Mouse (Mus musculus): ENCODE data around the gene Dleu7. TPM values are rescaled to one million over a fixed set of nuclear protein-coding genes. Genes with fewer than 3 reads are reported as not detected.

The Dleu7 gene
- total and polyA plus RNA-seq, 3 experiments, result not detected

GRCm38 (mm10) chr14:62248796-62249195, 44.1 kb downstream of the Dleu7 start:
- ATAC-seq (ENCODE audit: extremely low read depth, insufficient number of reproducible peaks, low FRiP score, poor library complexity, severe bottlenecking) (no peak), DNase-seq (ENCODE audit: low spot score) (no peak)
- TF ChIP-seq POLR2AphosphoS5 (IDR thresholded peaks at IDR 0.05; ENCODE audit: insufficient replicate concordance, low read depth, low read length) (no peak), GATA2 (IDR thresholded peaks at IDR 0.05; ENCODE audit: borderline replicate concordance, low read depth, low read length) (no peak), TAL1 (conservative IDR thresholded peaks at IDR 0.05; ENCODE audit: low read depth, low read length) (no peak), GATA1 (IDR thresholded peaks at IDR 0.05; ENCODE audit: borderline replicate concordance, low read length) (no peak), CTCF (IDR thresholded peaks at IDR 0.05; ENCODE audit: low read depth, low read length) (no peak)
- no peaks in the 10 kb centered on the region for H3K4me1 ChIP-seq (ENCODE audit: insufficient read depth, low read depth, low read length)
- H3K4me3 ChIP-seq (ENCODE audit: low read depth, low read length), result no peak overlapping the region
- H3K9me3 ChIP-seq (replicated peaks), result no peaks in the 10 kb centered on the region
- H3K27me3 ChIP-seq (ENCODE audit: insufficient read depth, low read length), result peaks cover 3% of the 10 kb centered on the region; the same call in 1 of the 2 replicates
- H3K36me3 ChIP-seq (replicated peaks), result no peaks in the 10 kb centered on the region

GRCm38 (mm10) chr14:62248345-62248744, 44.5 kb downstream of the Dleu7 start:
- no peak for ATAC-seq (ENCODE audit: extremely low read depth, insufficient number of reproducible peaks, low FRiP score, poor library complexity, severe bottlenecking)
- H3K4me1 ChIP-seq (ENCODE audit: insufficient read depth, low read depth, low read length), result no peaks in the 10 kb centered on the region
- TF ChIP-seq GATA1 (IDR thresholded peaks at IDR 0.05; ENCODE audit: borderline replicate concordance, low read length), result no peak
- no peaks in the 10 kb centered on the region for H3K36me3 ChIP-seq (replicated peaks)
- H3K9me3 ChIP-seq (replicated peaks), result no peaks in the 10 kb centered on the region
- H3K4me3 ChIP-seq (ENCODE audit: low read depth, low read length), result no peak overlapping the region
- DNase-seq (ENCODE audit: low spot score), result no peak
- peaks cover 3% of the 10 kb centered on the region; the same call in 1 of the 2 replicates for H3K27me3 ChIP-seq (ENCODE audit: insufficient read depth, low read length)

- Histone ChIP-seq H3K27me3 (ENCODE audit: insufficient read depth, low read length) (peaks cover 3% of the 10 kb centered on the region; the same call in 1 of the 2 replicates), H3K9me3 (replicated peaks) (no peaks in the 10 kb centered on the region), H3K4me1 (ENCODE audit: insufficient read depth, low read depth, low read length) (no peaks in the 10 kb centered on the region), H3K36me3 (replicated peaks) (no peaks in the 10 kb centered on the region), H3K4me3 (ENCODE audit: low read depth, low read length) (no peak overlapping the region)
- TF ChIP-seq TAL1 (conservative IDR thresholded peaks at IDR 0.05; ENCODE audit: low read depth, low read length) (no peak), GATA2 (IDR thresholded peaks at IDR 0.05; ENCODE audit: borderline replicate concordance, low read depth, low read length) (no peak), POLR2AphosphoS5 (IDR thresholded peaks at IDR 0.05; ENCODE audit: insufficient replicate concordance, low read depth, low read length) (no peak), GATA1 (IDR thresholded peaks at IDR 0.05; ENCODE audit: borderline replicate concordance, low read length) (no peak), CTCF (IDR thresholded peaks at IDR 0.05; ENCODE audit: low read depth, low read length) (no peak)
- ATAC-seq (ENCODE audit: extremely low read depth, insufficient number of reproducible peaks, low FRiP score, poor library complexity, severe bottlenecking), result no peak
- no peak for DNase-seq (ENCODE audit: low spot score)
These were observed 47.3 kb downstream of the Dleu7 start for GRCm38 (mm10) chr14:62245557-62245956.

- no peak for TF ChIP-seq POLR2AphosphoS5 (IDR thresholded peaks at IDR 0.05; ENCODE audit: insufficient replicate concordance, low read depth, low read length)
- no peak for TF ChIP-seq CTCF (IDR thresholded peaks at IDR 0.05; ENCODE audit: low read depth, low read length)
- no peak for TF ChIP-seq TAL1 (conservative IDR thresholded peaks at IDR 0.05; ENCODE audit: low read depth, low read length)
- no peak for TF ChIP-seq GATA2 (IDR thresholded peaks at IDR 0.05; ENCODE audit: borderline replicate concordance, low read depth, low read length)
- H3K36me3 ChIP-seq (replicated peaks), result no peaks in the 10 kb centered on the region
- H3K27me3 ChIP-seq (ENCODE audit: insufficient read depth, low read length), result no peaks in the 10 kb centered on the region
- H3K9me3 ChIP-seq (replicated peaks), result no peaks in the 10 kb centered on the region
- H3K4me1 ChIP-seq (ENCODE audit: insufficient read depth, low read depth, low read length), result no peaks in the 10 kb centered on the region
- ATAC-seq (ENCODE audit: extremely low read depth, insufficient number of reproducible peaks, low FRiP score, poor library complexity, severe bottlenecking) (no peak), DNase-seq (ENCODE audit: low spot score) (no peak)
- H3K4me3 ChIP-seq (ENCODE audit: low read depth, low read length), result no peak overlapping the region
These were observed 49.3 kb downstream of the Dleu7 start for GRCm38 (mm10) chr14:62243530-62243929.

GRCm38 (mm10) chr14:62235969-62236368, 56.9 kb downstream of the Dleu7 start:
- ATAC-seq (ENCODE audit: extremely low read depth, insufficient number of reproducible peaks, low FRiP score, poor library complexity, severe bottlenecking) (no peak), DNase-seq (ENCODE audit: low spot score) (no peak)
- Histone ChIP-seq H3K9me3 (replicated peaks) (no peaks in the 10 kb centered on the region), H3K4me1 (ENCODE audit: insufficient read depth, low read depth, low read length) (no peaks in the 10 kb centered on the region), H3K36me3 (replicated peaks) (no peaks in the 10 kb centered on the region), H3K27me3 (ENCODE audit: insufficient read depth, low read length) (peaks cover 2% of the 10 kb centered on the region; the same call in 1 of the 2 replicates), H3K4me3 (ENCODE audit: low read depth, low read length) (no peak overlapping the region)
- TF ChIP-seq CTCF (IDR thresholded peaks at IDR 0.05; ENCODE audit: low read depth, low read length) (no peak), GATA1 (IDR thresholded peaks at IDR 0.05; ENCODE audit: borderline replicate concordance, low read length) (no peak), GATA2 (IDR thresholded peaks at IDR 0.05; ENCODE audit: borderline replicate concordance, low read depth, low read length) (no peak), TAL1 (conservative IDR thresholded peaks at IDR 0.05; ENCODE audit: low read depth, low read length) (no peak), POLR2AphosphoS5 (IDR thresholded peaks at IDR 0.05; ENCODE audit: insufficient replicate concordance, low read depth, low read length) (no peak)

GRCm38 (mm10) chr14:62235214-62235613, 57.6 kb downstream of the Dleu7 start:
- no peak for DNase-seq (ENCODE audit: low spot score)
- H3K27me3 ChIP-seq (ENCODE audit: insufficient read depth, low read length), result peaks cover 2% of the 10 kb centered on the region; the same call in 1 of the 2 replicates
- H3K36me3 ChIP-seq (replicated peaks), result no peaks in the 10 kb centered on the region
- H3K9me3 ChIP-seq (replicated peaks), result no peaks in the 10 kb centered on the region
- TF ChIP-seq CTCF (IDR thresholded peaks at IDR 0.05; ENCODE audit: low read depth, low read length), result no peak
- TF ChIP-seq GATA2 (IDR thresholded peaks at IDR 0.05; ENCODE audit: borderline replicate concordance, low read depth, low read length), result no peak
- no peak for TF ChIP-seq GATA1 (IDR thresholded peaks at IDR 0.05; ENCODE audit: borderline replicate concordance, low read length)
- no peak for TF ChIP-seq POLR2AphosphoS5 (IDR thresholded peaks at IDR 0.05; ENCODE audit: insufficient replicate concordance, low read depth, low read length)
- TF ChIP-seq TAL1 (conservative IDR thresholded peaks at IDR 0.05; ENCODE audit: low read depth, low read length), result no peak
- no peak for ATAC-seq (ENCODE audit: extremely low read depth, insufficient number of reproducible peaks, low FRiP score, poor library complexity, severe bottlenecking)
- no peaks in the 10 kb centered on the region for H3K4me1 ChIP-seq (ENCODE audit: insufficient read depth, low read depth, low read length)
- H3K4me3 ChIP-seq (ENCODE audit: low read depth, low read length), result no peak overlapping the region

- no peak for DNase-seq (ENCODE audit: low spot score)
- no peaks in the 10 kb centered on the region for H3K9me3 ChIP-seq (replicated peaks)
- peaks cover under 1% of the 10 kb centered on the region; the same call in 1 of the 2 replicates for H3K27me3 ChIP-seq (ENCODE audit: insufficient read depth, low read length)
- no peak overlapping the region for H3K4me3 ChIP-seq (ENCODE audit: low read depth, low read length)
- no peaks in the 10 kb centered on the region for H3K36me3 ChIP-seq (replicated peaks)
- TF ChIP-seq POLR2AphosphoS5 (IDR thresholded peaks at IDR 0.05; ENCODE audit: insufficient replicate concordance, low read depth, low read length), result no peak
- TF ChIP-seq GATA1 (IDR thresholded peaks at IDR 0.05; ENCODE audit: borderline replicate concordance, low read length), result no peak
- no peak for TF ChIP-seq GATA2 (IDR thresholded peaks at IDR 0.05; ENCODE audit: borderline replicate concordance, low read depth, low read length)
- TF ChIP-seq TAL1 (conservative IDR thresholded peaks at IDR 0.05; ENCODE audit: low read depth, low read length), result no peak
- no peak for TF ChIP-seq CTCF (IDR thresholded peaks at IDR 0.05; ENCODE audit: low read depth, low read length)
- ATAC-seq (ENCODE audit: extremely low read depth, insufficient number of reproducible peaks, low FRiP score, poor library complexity, severe bottlenecking), result no peak
- no peaks in the 10 kb centered on the region for H3K4me1 ChIP-seq (ENCODE audit: insufficient read depth, low read depth, low read length)
These were observed 61.9 kb downstream of the Dleu7 start for GRCm38 (mm10) chr14:62230968-62231367.

All from G1E (cell line).